Mouse (Mus musculus) olfactory bulb, adult 2 months (tissue): ENCODE results near the gene Polg. TPM values are rescaled to one million over a fixed set of nuclear protein-coding genes. Genes with fewer than 3 reads are reported as not detected.

Experiments used
- H3K27ac ChIP-seq: fragments of 200-500 bp; 2 replicates; pipeline ENCODE4 v1.5.1; 2012; ENCODE audit warnings: low read depth, low read length; ENCODE audit not compliant: insufficient read depth
- H3K4me1 ChIP-seq: fragments of 200-500 bp; 2 replicates; pipeline ENCODE4 v1.6.1; 2012; ENCODE audit warnings: low read length; ENCODE audit not compliant: control insufficient read depth, insufficient read depth
- H3K4me3 ChIP-seq: fragments of 200-500 bp; 2 replicates; pipeline ENCODE4 v1.5.1; 2012; ENCODE audit warnings: mild to moderate bottlenecking, low read depth, low read length, moderate library complexity; ENCODE audit not compliant: insufficient read depth
- CTCF ChIP-seq: fragments of 200-500 bp; IDR thresholded peaks from 2 replicates; pipeline ENCODE4 v1.5.1; 2012; ENCODE audit warnings: low read depth, mild to moderate bottlenecking, low read length, moderate library complexity; ENCODE audit not compliant: insufficient read depth
- POLR2A ChIP-seq: fragments of 200-500 bp; IDR thresholded peaks from 2 replicates; pipeline ENCODE4 v1.6.1; 2012; ENCODE audit warnings: mild to moderate bottlenecking, low read depth, low read length, moderate library complexity; ENCODE audit not compliant: insufficient read depth
- WGBS: fragments of 180-500 bp; shearing (Covaris S2); methylation state at CpG from one replicate; pipeline ENCODE4 v1.1.7; 2018; 5-methylcytosine and 5-hydroxymethylcytosine counted together
- polyA plus RNA-seq: library from polyadenylated mRNA; stranded (reverse); fragments of >200 nt; gene quantifications from 2 replicates; pipeline ENCODE4 v1.2.4, GENCODE M21; 2012; ENCODE audit warnings: low replicate concordance; ENCODE audit not compliant: missing spikeins, insufficient read depth, insufficient read length

The Polg gene
- polyA plus RNA-seq, 1 experiment = not detected

DNA sequence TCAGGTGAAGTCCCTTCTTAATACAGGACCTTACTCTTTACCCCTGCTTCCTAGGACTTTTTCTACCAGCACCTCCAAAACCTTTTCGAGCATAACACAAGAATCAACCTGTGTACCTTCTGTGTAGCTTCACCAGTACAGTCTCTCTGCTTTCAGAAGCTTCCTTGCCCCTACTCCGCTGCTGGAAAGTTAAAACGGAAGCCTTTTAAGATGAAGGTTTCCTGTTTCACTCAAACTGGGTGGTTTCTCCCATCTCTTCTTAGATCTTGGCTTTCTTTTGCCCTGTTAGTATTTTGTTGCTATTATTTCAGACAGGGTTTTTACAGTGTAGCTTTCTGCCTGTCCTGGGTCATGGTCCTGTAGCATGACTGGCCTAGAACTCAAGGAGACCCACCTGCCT lies 18.7 kb downstream of the Polg start:
- Histone ChIP-seq H3K27ac (no peak overlapping the region), H3K4me1 (no peaks in the 10 kb centered on the region), H3K4me3 (no peak overlapping the region)
- WGBS = 97% methylated on average over 3 of the region's 3 CpGs
- TF ChIP-seq CTCF (no peak), POLR2A (no peak)

DNA sequence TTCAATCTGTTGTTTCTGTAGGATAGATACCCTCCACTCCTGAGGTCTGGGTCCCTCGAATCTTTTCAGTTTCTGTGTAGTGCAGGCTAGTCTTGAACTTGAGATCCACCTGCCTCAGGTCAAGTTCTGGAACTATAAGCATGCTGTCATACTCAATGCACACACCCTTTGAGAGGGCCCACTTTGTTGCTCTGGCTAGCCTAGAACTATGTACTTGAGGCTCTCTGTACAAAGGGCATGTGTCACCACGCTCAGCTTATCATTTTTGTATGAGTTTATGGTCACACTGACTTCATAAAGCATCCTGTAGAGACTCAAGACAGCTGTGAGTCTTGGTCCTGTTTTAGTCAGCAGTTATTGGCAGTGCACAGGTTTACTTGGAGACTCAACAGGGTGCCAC lies 19.1 kb downstream of the Polg start:
- H3K4me1 ChIP-seq = no peaks in the 10 kb centered on the region
- 91% methylated on average over 2 of the region's 2 CpGs for WGBS
- TF ChIP-seq POLR2A (no peak), CTCF (no peak)
- H3K27ac ChIP-seq = no peak overlapping the region
- no peak overlapping the region for H3K4me3 ChIP-seq

DNA sequence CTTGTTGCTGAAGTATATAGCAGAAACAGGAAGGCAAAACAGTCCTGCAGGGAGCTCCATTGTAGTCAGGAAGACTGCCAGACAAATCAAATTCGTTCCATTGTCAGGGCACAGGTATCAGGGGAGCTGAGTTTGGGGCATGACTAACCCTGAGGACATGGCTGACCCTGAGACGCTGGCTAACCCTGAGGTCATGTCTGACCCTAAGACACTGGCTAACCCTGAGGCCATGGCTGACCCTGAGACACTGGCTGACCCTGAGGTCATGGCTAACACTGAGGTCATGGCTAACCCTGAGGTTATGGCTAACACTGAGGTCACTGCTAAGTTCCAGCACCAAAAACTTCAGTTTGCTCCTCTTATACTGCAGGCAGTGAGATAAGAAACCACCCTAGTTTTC lies 26.1 kb downstream of the Polg start:
- 89% methylated on average over 2 of the region's 2 CpGs for WGBS
- Histone ChIP-seq H3K4me1 (no peaks in the 10 kb centered on the region), H3K27ac (no peak overlapping the region), H3K4me3 (no peak overlapping the region)
- TF ChIP-seq POLR2A (no peak), CTCF (no peak)

GRCm38 (mm10) chr7:79428243-79428642 lies 37.9 kb downstream of the Polg start:
- TF ChIP-seq POLR2A (no peak), CTCF (no peak)
- Histone ChIP-seq H3K27ac (no peak overlapping the region), H3K4me3 (no peak overlapping the region), H3K4me1 (no peaks in the 10 kb centered on the region)
- 82% methylated on average over 5 of the region's 5 CpGs for WGBS

DNA sequence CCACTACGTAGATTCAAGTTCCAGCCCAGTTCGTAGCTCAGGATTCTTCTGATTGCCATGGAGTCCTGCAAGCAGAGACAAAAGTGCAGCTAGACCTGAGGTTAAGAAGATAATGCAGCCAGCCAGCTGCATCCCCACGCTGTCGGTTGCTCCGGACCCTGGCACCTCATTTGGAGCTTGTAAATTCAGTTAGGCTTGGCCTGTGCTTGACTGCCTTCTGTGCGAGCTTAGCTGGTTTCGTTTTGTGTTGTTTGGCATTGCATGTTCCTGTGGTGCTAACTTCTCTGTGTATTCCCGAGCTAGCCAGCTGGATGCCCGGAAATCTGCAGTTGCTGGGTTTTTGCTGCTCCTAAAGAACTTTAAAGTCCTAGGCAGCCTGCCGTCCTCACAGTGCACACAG lies 40.4 kb downstream of the Polg start:
- H3K27ac ChIP-seq = no peak overlapping the region
- WGBS = 67% methylated on average over 10 of the region's 10 CpGs
- H3K4me1 ChIP-seq = no peaks in the 10 kb centered on the region
- no peak for TF ChIP-seq POLR2A
- TF ChIP-seq CTCF = no peak
- H3K4me3 ChIP-seq = no peak overlapping the region

DNA sequence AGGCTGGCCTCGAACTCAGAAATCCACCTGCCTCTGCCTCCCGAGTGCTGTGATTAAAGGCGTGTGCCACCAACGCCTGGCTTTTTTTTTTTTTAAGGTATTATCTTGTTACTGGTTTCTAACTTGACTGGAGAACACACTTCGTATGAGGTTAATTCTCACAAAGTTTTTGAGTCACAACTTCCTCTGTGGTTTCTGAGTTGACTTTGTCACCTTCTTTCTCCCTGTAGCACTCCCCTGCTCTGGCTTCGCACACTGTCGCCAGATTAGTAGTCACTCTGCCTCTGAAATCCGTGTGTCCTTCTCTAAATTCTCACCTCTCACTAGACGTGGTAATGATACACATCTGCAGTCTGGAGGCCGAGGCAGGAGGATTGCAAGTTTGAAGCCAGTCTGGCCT lies 43.3 kb downstream of the Polg start:
- WGBS = 94% methylated on average over 10 of the region's 10 CpGs
- H3K4me1 ChIP-seq = no peaks in the 10 kb centered on the region
- no peak overlapping the region for H3K27ac ChIP-seq
- TF ChIP-seq CTCF (no peak), POLR2A (no peak)
- no peak overlapping the region for H3K4me3 ChIP-seq

DNA sequence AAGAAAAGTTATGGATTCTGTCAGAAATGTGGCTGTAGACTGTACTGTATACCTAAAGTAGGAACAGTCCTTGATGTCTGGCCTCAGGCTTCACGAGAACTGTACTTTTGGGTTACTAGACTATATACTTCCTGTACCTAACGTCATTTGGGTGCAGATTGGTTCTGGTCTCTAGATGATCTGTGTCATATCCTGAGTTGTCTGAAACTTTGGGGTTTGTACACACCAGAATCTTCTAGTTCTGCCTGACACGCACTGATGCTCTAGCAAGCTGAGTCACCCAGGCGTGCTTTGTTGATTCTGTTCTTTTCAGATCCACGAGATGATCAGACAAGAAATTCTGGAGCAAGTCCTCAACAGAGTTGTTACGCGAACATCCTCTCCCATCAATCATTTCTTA lies 46.2 kb downstream of the Polg start:
- Histone ChIP-seq H3K4me1 (no peaks in the 10 kb centered on the region), H3K4me3 (no peak overlapping the region), H3K27ac (no peak overlapping the region)
- WGBS = 91% methylated on average over 7 of the region's 7 CpGs
- TF ChIP-seq CTCF (no peak), POLR2A (no peak)

DNA sequence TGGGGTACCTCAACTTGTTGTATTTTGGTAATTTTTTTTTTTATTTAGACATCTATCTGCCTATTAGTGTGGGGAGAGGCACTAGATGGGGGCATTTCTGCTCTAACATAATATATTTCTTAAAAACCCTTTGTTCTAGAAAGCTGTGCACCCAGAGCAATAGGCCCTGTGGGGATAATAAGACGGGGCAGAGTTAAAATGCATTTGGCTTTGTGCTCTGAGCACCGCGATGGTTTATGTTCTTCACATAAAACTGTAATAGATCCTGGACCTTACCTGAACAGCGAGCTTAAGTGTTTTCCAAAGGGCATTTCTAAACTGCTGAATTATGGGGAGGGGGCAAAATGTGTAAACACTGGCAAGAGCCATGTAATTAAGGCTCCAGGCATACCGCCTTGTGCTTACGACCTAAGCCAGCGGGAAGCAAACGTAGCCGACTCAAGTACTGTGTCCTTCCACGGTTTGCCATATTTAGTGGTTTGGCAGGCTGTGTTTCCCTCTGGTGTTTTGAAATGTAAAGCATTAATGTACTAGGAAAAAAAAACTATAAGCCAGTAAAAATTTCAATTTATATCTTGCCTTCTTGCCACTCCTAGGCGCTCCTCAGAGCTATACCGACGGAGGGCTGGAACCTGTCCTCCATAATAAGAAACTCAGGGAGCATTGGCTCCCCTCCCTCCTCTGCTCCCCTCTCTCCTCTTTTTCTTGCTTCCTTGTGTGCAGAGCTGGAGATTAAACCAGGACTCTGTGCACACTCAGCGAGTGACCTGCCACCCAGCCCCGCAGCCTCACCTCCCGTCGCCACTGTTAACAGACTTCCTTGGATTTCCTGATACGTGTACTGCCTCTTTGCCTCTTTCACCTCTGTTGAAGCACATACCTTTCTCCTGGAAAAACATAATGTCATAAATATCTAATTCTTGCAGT lies 51.5 kb downstream of the Polg start:
- Histone ChIP-seq H3K4me1 (no peaks in the 10 kb centered on the region), H3K27ac (no peak overlapping the region), H3K4me3 (no peak overlapping the region)
- TF ChIP-seq CTCF (no peak), POLR2A (no peak)
- 87% methylated on average over 18 of the region's 18 CpGs for WGBS

- Histone ChIP-seq H3K4me3 (no peak overlapping the region), H3K4me1 (peaks cover 4% of the 10 kb centered on the region; the same call in 1 of the 2 replicates), H3K27ac (no peak overlapping the region)
- TF ChIP-seq POLR2A (no peak), CTCF (no peak)
- 84% methylated on average over 3 of the region's 3 CpGs for WGBS
These were observed 65.9 kb downstream of the Polg start for GRCm38 (mm10) chr7:79400296-79400695.

DNA sequence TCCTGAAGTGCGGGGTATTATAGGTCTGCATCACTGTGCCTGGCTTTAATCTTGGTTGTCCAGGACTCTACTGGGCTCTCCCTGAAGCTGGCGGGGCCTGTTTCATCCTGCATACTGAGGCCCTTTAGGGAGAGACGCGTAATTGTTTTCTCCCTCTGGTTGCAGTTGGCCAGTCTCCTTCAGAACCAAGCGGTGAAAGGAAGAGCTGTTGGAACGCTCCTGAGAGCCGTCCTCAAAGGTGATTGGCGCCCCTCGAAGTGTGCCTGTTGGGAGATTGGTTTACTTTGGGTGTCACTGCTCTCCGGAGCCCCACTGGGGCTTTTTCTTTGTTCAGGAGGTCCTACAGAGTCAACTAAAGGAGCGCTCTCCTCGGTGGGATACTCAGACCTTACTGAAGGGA lies 67.2 kb downstream of the Polg start:
- 79% methylated on average over 12 of the region's 12 CpGs for WGBS
- Histone ChIP-seq H3K27ac (no peak overlapping the region), H3K4me3 (no peak overlapping the region), H3K4me1 (peaks cover 4% of the 10 kb centered on the region; the same call in 1 of the 2 replicates)
- TF ChIP-seq CTCF (no peak), POLR2A (no peak)
